Mouse (Mus musculus) thymus, adult 18-20 months (tissue): ENCODE data around the gene Necab2.

Experiments used
- DNase-seq, 2 experiments: peaks; one replicate each; pipeline ENCODE4 v3.0.0; 2022; ENCODE audit warnings: mixed read lengths in 2 of 2

The Necab2 gene

GRCm38 (mm10) chr8:119446211-119446989 lies at the start of gene Necab2:
Gene Necab2, plus strand, starts transcription at chr8:119446719.
- peak; percentile 39 to 49 for DNase-seq

- no peak for DNase-seq
Observed at GRCm38 (mm10) chr8:119398558-119398957, 48.0 kb upstream of the Necab2 start.

- no peak for DNase-seq
Observed at GRCm38 (mm10) chr8:119399255-119399654, 47.3 kb upstream of the Necab2 start.

GRCm38 (mm10) chr8:119400122-119400671 lies 46.3 kb upstream of the Necab2 start:
- no peak for DNase-seq

- no peak for DNase-seq
Observed at GRCm38 (mm10) chr8:119400904-119401303, 45.6 kb upstream of the Necab2 start.

- DNase-seq = no peak
Observed at GRCm38 (mm10) chr8:119403912-119404311, 42.6 kb upstream of the Necab2 start.

- DNase-seq = no peak
Observed at GRCm38 (mm10) chr8:119404648-119405047, 41.9 kb upstream of the Necab2 start.

GRCm38 (mm10) chr8:119408311-119408710 lies 38.2 kb upstream of the Necab2 start:
- DNase-seq = no peak

- DNase-seq = no peak
Observed at GRCm38 (mm10) chr8:119412037-119412734, 34.3 kb upstream of the Necab2 start.

- DNase-seq = peak; percentile 60 to 61
Observed at GRCm38 (mm10) chr8:119412735-119413498, 33.6 kb upstream of the Necab2 start.

GRCm38 (mm10) chr8:119413605-119414004 lies 32.9 kb upstream of the Necab2 start:
- DNase-seq = no peak

GRCm38 (mm10) chr8:119420318-119420717 lies 26.2 kb upstream of the Necab2 start:
- no peak for DNase-seq

- DNase-seq = no peak
Observed at GRCm38 (mm10) chr8:119421603-119422122, 24.9 kb upstream of the Necab2 start.

GRCm38 (mm10) chr8:119422123-119422711 lies 24.3 kb upstream of the Necab2 start:
- DNase-seq = no peak

- DNase-seq = peak; percentile 79 to 92
Observed at GRCm38 (mm10) chr8:119423631-119424141, 22.8 kb upstream of the Necab2 start.

- no peak for DNase-seq
Observed at GRCm38 (mm10) chr8:119424199-119424733, 22.3 kb upstream of the Necab2 start.

- DNase-seq = peak in 1 of 2 experiments; percentile 55
Observed at GRCm38 (mm10) chr8:119424740-119425139, 21.8 kb upstream of the Necab2 start.

GRCm38 (mm10) chr8:119425533-119425932 lies 21.0 kb upstream of the Necab2 start:
- DNase-seq = peak in 1 of 2 experiments; percentile 51

- no peak for DNase-seq
Observed at GRCm38 (mm10) chr8:119426069-119426735, 20.3 kb upstream of the Necab2 start.

GRCm38 (mm10) chr8:119427634-119428349 lies 18.7 kb upstream of the Necab2 start:
- no peak for DNase-seq

GRCm38 (mm10) chr8:119428350-119428740 lies 18.2 kb upstream of the Necab2 start:
- no peak for DNase-seq
